Mouse (Mus musculus): Measurements from ENCODE around the gene Gm28308. TPM values are rescaled to one million over a fixed set of nuclear protein-coding genes. Genes with fewer than 3 reads are reported as not detected.

Gene Gm28308
- polyA plus RNA-seq, 1 experiment from 2014 or later, result not detected

DNA sequence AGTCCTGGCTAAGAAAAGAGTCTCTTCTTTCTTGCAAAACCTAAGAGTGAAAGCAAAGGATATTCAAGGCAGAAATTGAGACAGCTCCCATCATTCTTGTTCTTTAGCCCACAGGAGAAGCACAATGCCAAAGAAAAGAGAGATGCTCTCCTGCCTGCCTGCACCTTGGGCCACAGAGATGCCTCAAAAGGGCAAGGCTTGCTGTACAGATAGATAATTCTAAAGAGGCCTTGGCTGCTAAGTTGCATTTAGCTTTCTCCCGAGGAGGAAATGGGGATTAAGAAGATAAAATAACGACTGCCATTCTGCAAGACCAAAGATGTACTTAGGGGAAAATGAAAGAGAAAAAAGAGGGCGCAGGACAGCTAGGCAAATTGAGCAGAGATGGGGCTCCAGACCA is 33.8 kb upstream of the Gm28308 start:
- Histone ChIP-seq H3K4me1 (ENCODE audit: insufficient read depth, low read length) (peaks cover 31% of the 10 kb centered on the region), H3K4me2 (replicated peaks; ENCODE audit: low read depth, low read length) (peak overlapping the region; percentile 78), H3K27me3 (ENCODE audit: insufficient read depth, low read length) (peaks cover 19% of the 10 kb centered on the region), H3K27ac (ENCODE audit: low read length) (peak overlapping the region; percentile 96), H3K4me3 (ENCODE audit: low read length) (peak overlapping the region; percentile 80), H3K36me3 (ENCODE audit: insufficient read depth, low read length) (peaks cover 3% of the 10 kb centered on the region; the same call in 1 of the 2 replicates), H3K9ac (replicated peaks; ENCODE audit: low read length) (peak overlapping the region; percentile 98), H3K9me3 (ENCODE audit: low read length) (no peaks in the 10 kb centered on the region)
- WGBS, result 9% methylated on average over 3 of the region's 3 CpGs
- no peak for ATAC-seq (ENCODE audit: low FRiP score, low TSS enrichment)

- Histone ChIP-seq H3K9me3 (ENCODE audit: low read length) (no peaks in the 10 kb centered on the region), H3K4me3 (ENCODE audit: low read length) (peak overlapping the region; percentile 80), H3K27me3 (ENCODE audit: insufficient read depth, low read length) (peaks cover 14% of the 10 kb centered on the region; the same call in 1 of the 2 replicates), H3K4me2 (replicated peaks; ENCODE audit: low read depth, low read length) (peak overlapping the region; percentile 78), H3K27ac (ENCODE audit: low read length) (peak overlapping the region; percentile 96), H3K9ac (replicated peaks; ENCODE audit: low read length) (peak overlapping the region; percentile 98), H3K4me1 (ENCODE audit: insufficient read depth, low read length) (peaks cover 36% of the 10 kb centered on the region), H3K36me3 (ENCODE audit: insufficient read depth, low read length) (peaks cover 3% of the 10 kb centered on the region; the same call in 1 of the 2 replicates)
- WGBS, result under 1% methylated on average over 26 of the region's 26 CpGs
- ATAC-seq (ENCODE audit: low FRiP score, low TSS enrichment), result 0 out of 2 replicates have a peak, but pooled peaks have one; percentile 21
Measured at GRCm38 (mm10) chr6:52246403-52246803, 33.3 kb upstream of the Gm28308 start.

GRCm38 (mm10) chr6:52245757-52246142 is 32.6 kb upstream of the Gm28308 start, which contains the start of gene Hoxa11:
Gene Hoxa11, minus strand, starts transcription at chr6:52245810.
- Histone ChIP-seq H3K27ac (ENCODE audit: low read length) (peak within 1 kb of the TSS; percentile 96), H3K4me1 (ENCODE audit: insufficient read depth, low read length) (peaks cover 42% of the 10 kb centered on the region), H3K4me3 (ENCODE audit: low read length) (peak within 1 kb of the TSS; percentile 80), H3K9ac (replicated peaks; ENCODE audit: low read length) (peak within 1 kb of the TSS; percentile 98), H3K9me3 (ENCODE audit: low read length) (no peaks in the 10 kb centered on the region), H3K27me3 (ENCODE audit: insufficient read depth, low read length) (0 out of 2 replicates have a peak, but pooled peaks cover 9% of the 10 kb centered on the region), H3K4me2 (replicated peaks; ENCODE audit: low read depth, low read length) (peak within 1 kb of the TSS; percentile 78), H3K36me3 (ENCODE audit: insufficient read depth, low read length) (peaks cover 3% of the 10 kb centered on the region; the same call in 1 of the 2 replicates)
- WGBS, result 0% methylated on average over 20 of the region's 20 CpGs
- peak; percentile 44; the same call in 1 of the 2 replicates for ATAC-seq (ENCODE audit: low FRiP score, low TSS enrichment)

DNA sequence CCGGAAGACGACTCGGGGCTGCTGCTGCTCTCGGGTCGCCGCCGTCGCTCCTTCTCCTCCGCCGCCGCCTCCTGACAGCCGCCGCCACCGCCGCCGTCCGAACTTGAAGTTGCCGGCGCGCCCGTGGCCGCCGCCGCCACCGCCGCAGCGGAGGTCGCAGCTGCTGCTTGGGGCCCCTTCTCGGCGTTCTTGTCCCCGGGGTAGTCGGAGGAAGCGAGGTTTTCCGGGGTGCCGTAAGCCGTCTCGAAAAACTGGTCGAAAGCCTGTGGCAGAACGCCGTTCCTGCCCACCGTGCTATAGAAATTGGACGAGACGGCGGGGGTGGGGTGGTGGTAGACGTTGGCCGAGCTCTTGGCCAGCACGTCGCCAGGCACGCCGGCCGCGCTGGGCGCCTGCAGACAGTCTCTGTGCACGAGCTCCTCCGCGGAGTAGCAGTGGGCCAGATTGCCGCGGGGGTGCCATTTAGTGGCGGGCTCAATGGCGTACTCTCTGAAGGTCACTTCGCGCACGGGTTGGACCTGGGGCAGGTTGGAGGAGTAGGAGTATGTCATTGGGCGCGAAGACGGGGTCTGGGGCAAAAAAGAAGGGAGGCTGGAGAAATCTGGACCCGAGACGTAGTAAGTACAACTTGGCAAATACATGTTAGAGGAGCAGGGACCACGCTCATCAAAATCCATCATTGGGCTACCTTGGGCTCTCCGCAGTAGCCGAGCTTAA is 32.1 kb upstream of the Gm28308 start:
- H3K9me3 ChIP-seq (ENCODE audit: low read length), result no peaks in the 10 kb centered on the region
- H3K27ac ChIP-seq (ENCODE audit: low read length), result peak overlapping the region; percentile 96
- H3K4me3 ChIP-seq (ENCODE audit: low read length), result peak overlapping the region; percentile 80
- H3K4me2 ChIP-seq (replicated peaks; ENCODE audit: low read depth, low read length), result peak overlapping the region; percentile 78
- ATAC-seq (ENCODE audit: low FRiP score, low TSS enrichment), result peak; percentile 17; the same call in 1 of the 2 replicates
- 0 out of 2 replicates have a peak, but pooled peaks cover 6% of the 10 kb centered on the region for H3K27me3 ChIP-seq (ENCODE audit: insufficient read depth, low read length)
- WGBS, result under 1% methylated on average over 71 of the region's 71 CpGs
- peak overlapping the region; percentile 98 for H3K9ac ChIP-seq (replicated peaks; ENCODE audit: low read length)
- H3K36me3 ChIP-seq (ENCODE audit: insufficient read depth, low read length), result peaks cover 3% of the 10 kb centered on the region; the same call in 1 of the 2 replicates
- peaks cover 44% of the 10 kb centered on the region for H3K4me1 ChIP-seq (ENCODE audit: insufficient read depth, low read length)

DNA sequence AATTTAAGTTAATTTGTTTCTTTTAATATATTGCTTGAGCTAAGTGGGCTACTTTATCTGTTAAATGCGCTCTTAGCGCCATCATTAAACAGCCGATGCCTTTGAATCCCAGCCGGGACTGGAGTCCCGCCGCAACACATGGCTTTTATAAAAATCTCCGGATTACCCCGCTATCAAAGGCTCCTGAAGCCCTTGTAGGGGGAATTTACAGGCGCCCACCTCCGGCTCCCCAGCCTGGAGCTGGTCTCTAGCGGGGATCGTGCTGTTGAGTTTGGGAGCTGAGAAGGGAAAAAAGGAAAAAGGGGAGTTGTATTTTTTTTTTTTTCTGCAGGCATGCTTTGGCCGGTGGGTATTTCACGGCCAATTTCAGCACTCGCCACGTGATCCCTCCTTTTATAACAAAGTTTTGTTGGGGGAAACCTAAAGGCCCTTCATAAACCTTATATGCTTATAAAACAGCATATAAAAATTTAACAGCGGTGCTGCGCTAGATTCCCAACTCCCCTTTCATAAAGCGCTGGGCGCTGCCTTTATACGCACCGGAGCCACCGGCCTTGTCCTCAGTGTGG is 31.4 kb upstream of the Gm28308 start:
- 0 out of 2 replicates have a peak, but pooled peaks cover 6% of the 10 kb centered on the region for H3K27me3 ChIP-seq (ENCODE audit: insufficient read depth, low read length)
- peak overlapping the region; percentile 78 for H3K4me2 ChIP-seq (replicated peaks; ENCODE audit: low read depth, low read length)
- ATAC-seq (ENCODE audit: low FRiP score, low TSS enrichment), result no peak
- no peaks in the 10 kb centered on the region for H3K9me3 ChIP-seq (ENCODE audit: low read length)
- H3K27ac ChIP-seq (ENCODE audit: low read length), result peak overlapping the region; percentile 96
- peaks cover 38% of the 10 kb centered on the region for H3K4me1 ChIP-seq (ENCODE audit: insufficient read depth, low read length)
- peak overlapping the region; percentile 98 for H3K9ac ChIP-seq (replicated peaks; ENCODE audit: low read length)
- H3K36me3 ChIP-seq (ENCODE audit: insufficient read depth, low read length), result no peaks in the 10 kb centered on the region; the same call in 1 of the 2 replicates
- WGBS, result 3% methylated on average over 23 of the region's 23 CpGs
- peak overlapping the region; percentile 80 for H3K4me3 ChIP-seq (ENCODE audit: low read length)

GRCm38 (mm10) chr6:52243681-52244121 is 30.6 kb upstream of the Gm28308 start:
- H3K4me2 ChIP-seq (replicated peaks; ENCODE audit: low read depth, low read length), result peak overlapping the region; percentile 78
- ATAC-seq (ENCODE audit: low FRiP score, low TSS enrichment), result no peak
- H3K36me3 ChIP-seq (ENCODE audit: insufficient read depth, low read length), result no peaks in the 10 kb centered on the region; the same call in 1 of the 2 replicates
- peaks cover 30% of the 10 kb centered on the region for H3K4me1 ChIP-seq (ENCODE audit: insufficient read depth, low read length)
- H3K9me3 ChIP-seq (ENCODE audit: low read length), result no peaks in the 10 kb centered on the region
- peak overlapping the region; percentile 80 for H3K4me3 ChIP-seq (ENCODE audit: low read length)
- H3K27me3 ChIP-seq (ENCODE audit: insufficient read depth, low read length), result 0 out of 2 replicates have a peak, but pooled peaks cover 6% of the 10 kb centered on the region
- WGBS, result 7% methylated on average over 12 of the region's 12 CpGs
- H3K9ac ChIP-seq (replicated peaks; ENCODE audit: low read length), result peak overlapping the region; percentile 98
- peak overlapping the region; percentile 96 for H3K27ac ChIP-seq (ENCODE audit: low read length)

- H3K36me3 ChIP-seq (ENCODE audit: insufficient read depth, low read length), result no peaks in the 10 kb centered on the region; the same call in 1 of the 2 replicates
- peak overlapping the region; percentile 78 for H3K4me2 ChIP-seq (replicated peaks; ENCODE audit: low read depth, low read length)
- peak overlapping the region; percentile 80 for H3K4me3 ChIP-seq (ENCODE audit: low read length)
- H3K9me3 ChIP-seq (ENCODE audit: low read length), result no peaks in the 10 kb centered on the region
- WGBS, result 20% methylated on average over 4 of the region's 4 CpGs
- H3K9ac ChIP-seq (replicated peaks; ENCODE audit: low read length), result peak overlapping the region; percentile 98
- H3K27me3 ChIP-seq (ENCODE audit: insufficient read depth, low read length), result 0 out of 2 replicates have a peak, but pooled peaks cover 6% of the 10 kb centered on the region
- peaks cover 23% of the 10 kb centered on the region for H3K4me1 ChIP-seq (ENCODE audit: insufficient read depth, low read length)
- peak overlapping the region; percentile 96 for H3K27ac ChIP-seq (ENCODE audit: low read length)
- no peak for ATAC-seq (ENCODE audit: low FRiP score, low TSS enrichment)
Measured at GRCm38 (mm10) chr6:52242801-52243332, 29.7 kb upstream of the Gm28308 start.

- Histone ChIP-seq H3K9me3 (ENCODE audit: low read length) (no peaks in the 10 kb centered on the region), H3K27me3 (ENCODE audit: insufficient read depth, low read length) (0 out of 2 replicates have a peak, but pooled peaks cover 3% of the 10 kb centered on the region), H3K4me3 (ENCODE audit: low read length) (peak overlapping the region; percentile 83), H3K36me3 (ENCODE audit: insufficient read depth, low read length) (no peaks in the 10 kb centered on the region; the same call in 1 of the 2 replicates), H3K9ac (replicated peaks; ENCODE audit: low read length) (peak overlapping the region; percentile 98), H3K4me1 (ENCODE audit: insufficient read depth, low read length) (peaks cover 32% of the 10 kb centered on the region), H3K4me2 (replicated peaks; ENCODE audit: low read depth, low read length) (peak overlapping the region; percentile 84), H3K27ac (ENCODE audit: low read length) (peak overlapping the region; percentile 99)
- ATAC-seq (ENCODE audit: low FRiP score, low TSS enrichment), result 0 out of 2 replicates have a peak, but pooled peaks have one; percentile 26
- 10% methylated on average over 9 of the region's 9 CpGs for WGBS
Measured at GRCm38 (mm10) chr6:52241001-52241621, 28.0 kb upstream of the Gm28308 start.

DNA sequence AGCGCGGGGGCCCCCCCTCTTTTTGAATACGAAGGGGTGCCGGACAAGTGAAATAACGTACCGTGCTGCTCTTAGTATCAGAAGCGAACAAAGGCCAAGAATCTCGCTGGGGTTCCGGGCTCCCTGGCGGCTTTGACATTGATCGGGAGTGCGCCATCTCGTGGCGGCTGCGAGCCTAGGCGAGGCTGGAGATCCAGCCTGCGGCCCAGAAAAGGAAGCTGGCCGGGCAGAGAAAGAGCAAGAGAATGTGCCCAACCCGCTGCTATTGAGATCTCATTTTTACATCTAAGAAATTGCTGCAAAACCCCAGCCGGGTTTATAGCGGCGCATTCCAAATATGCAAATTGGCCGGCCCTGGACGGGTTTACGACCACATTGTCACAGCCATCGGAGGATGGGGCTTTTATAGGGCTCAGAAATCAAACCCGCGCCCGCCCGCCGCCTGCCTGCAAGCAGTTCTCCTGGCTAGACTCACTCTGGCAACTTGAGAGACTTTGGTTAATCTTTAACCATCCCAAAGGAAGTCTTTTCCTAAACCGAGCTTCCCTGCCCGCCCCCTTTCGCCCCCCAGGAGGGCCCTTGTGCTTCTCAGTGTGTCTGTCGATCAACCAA is 27.4 kb upstream of the Gm28308 start, which contains the start of gene Hoxa10:
Gene Hoxa10 (minus strand): TSS at position 466 of the 612 bp plus-strand sequence.
- no peaks in the 10 kb centered on the region; the same call in 1 of the 2 replicates for H3K36me3 ChIP-seq (ENCODE audit: insufficient read depth, low read length)
- peak; percentile 74 for ATAC-seq (ENCODE audit: low FRiP score, low TSS enrichment)
- peak within 1 kb of the TSS; percentile 84 for H3K4me2 ChIP-seq (replicated peaks; ENCODE audit: low read depth, low read length)
- H3K9me3 ChIP-seq (ENCODE audit: low read length), result no peaks in the 10 kb centered on the region
- 0 out of 2 replicates have a peak, but pooled peaks cover 3% of the 10 kb centered on the region for H3K27me3 ChIP-seq (ENCODE audit: insufficient read depth, low read length)
- WGBS, result under 1% methylated on average over 35 of the region's 35 CpGs
- peak within 1 kb of the TSS; percentile 83 for H3K4me3 ChIP-seq (ENCODE audit: low read length)
- H3K9ac ChIP-seq (replicated peaks; ENCODE audit: low read length), result peak within 1 kb of the TSS; percentile 98
- peaks cover 38% of the 10 kb centered on the region for H3K4me1 ChIP-seq (ENCODE audit: insufficient read depth, low read length)
- H3K27ac ChIP-seq (ENCODE audit: low read length), result peak within 1 kb of the TSS; percentile 99
